Mouse (Mus musculus) layer of hippocampus, adult 6 months (tissue): ENCODE results near the gene Ccdc7b. TPM values are rescaled to one million over a fixed set of nuclear protein-coding genes. Genes with fewer than 3 reads are reported as not detected.

Experiments used
- long read RNA-seq, 2 experiments: library from polyadenylated mRNA; unstranded; transcript quantifications; one replicate each; pipeline ENCODE4 v2.0.0; 2019 to 2020
- polyA plus RNA-seq: library from polyadenylated mRNA; unstranded; fragments of <200 nt; fragmentation: Nextera tagmentation; gene quantifications from 2 replicates; pipeline ENCODE4 v1.2.3, GENCODE M21; 2021

Ccdc7b gene
- not detected in 2 replicates for polyA plus RNA-seq
- long read RNA-seq, experiment 1 = 0 reads
- long read RNA-seq, experiment 2 = 0 reads

DNA sequence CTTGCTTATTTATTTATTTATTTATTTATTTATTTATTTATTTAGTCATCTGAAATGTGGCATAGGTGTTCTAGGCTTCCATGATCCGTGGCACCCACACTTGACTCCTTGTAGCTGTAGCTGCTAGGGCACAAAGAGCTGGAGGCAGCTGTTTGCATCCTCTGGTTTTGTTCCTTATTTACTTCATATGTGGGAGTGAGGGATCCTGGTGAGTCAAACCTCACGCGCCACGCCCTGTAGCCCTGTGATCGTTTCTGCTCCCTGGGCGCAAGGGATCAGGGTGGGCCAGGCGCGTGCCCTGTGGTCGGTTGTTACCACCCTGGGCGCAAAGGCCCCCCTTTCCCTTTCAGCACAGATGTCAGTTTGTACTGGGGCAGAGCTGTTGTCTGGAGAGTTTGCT, at the start of gene Ccdc7b:
Gene Ccdc7b, plus strand, starts transcription at position 301 of the 400 bp plus-strand sequence.

DNA sequence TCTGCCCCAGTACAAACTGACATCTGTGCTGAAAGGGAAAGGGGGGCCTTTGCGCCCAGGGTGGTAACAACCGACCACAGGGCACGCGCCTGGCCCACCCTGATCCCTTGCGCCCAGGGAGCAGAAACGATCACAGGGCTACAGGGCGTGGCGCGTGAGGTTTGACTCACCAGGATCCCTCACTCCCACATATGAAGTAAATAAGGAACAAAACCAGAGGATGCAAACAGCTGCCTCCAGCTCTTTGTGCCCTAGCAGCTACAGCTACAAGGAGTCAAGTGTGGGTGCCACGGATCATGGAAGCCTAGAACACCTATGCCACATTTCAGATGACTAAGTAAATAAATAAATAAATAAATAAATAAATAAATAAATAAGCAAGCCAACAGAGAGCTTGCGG, 1.5 kb upstream of the Ccdc7b start, which contains the start of gene Ccdc7a:
Gene Ccdc7a, minus strand, starts transcription at position 101 of the 400 bp plus-strand sequence.

DNA sequence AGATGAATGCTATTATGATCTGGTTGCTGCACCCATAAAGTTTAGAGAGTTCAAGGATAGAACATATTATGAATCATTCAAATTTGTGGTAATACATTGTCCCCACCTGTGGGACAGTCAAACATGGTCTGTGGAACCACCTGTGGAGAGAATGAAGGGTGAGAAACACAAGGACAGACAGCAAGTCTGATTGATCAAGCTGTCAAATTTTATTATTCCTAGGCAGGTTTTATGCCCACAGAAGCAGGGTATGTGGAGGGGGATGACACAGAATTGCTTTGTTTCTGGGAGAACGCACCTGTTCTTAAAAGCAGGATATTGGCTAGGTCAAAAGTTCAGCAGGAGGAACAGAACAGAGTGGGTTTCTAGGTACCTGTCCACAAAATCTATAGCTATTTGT, 64.6 kb downstream of the Ccdc7b start, which contains the start of gene Gm10999:
Gene Gm10999, minus strand, starts transcription at position 101 of the 400 bp plus-strand sequence.

Other genes starting within 250 kb of the Ccdc7b start
- gene Ccdc7a, start 1.6 kb upstream of the Ccdc7b start, polyA plus RNA-seq = not detected in 2 replicates
- not detected in 2 replicates for gene Gm10999, start 64.5 kb downstream of the Ccdc7b start, polyA plus RNA-seq
- gene 2610044O15Rik8, start 167.3 kb downstream of the Ccdc7b start, polyA plus RNA-seq = 14.3 and 17.7 TPM in 2 replicates